Mouse (Mus musculus): Measurements from ENCODE around the gene Ovca2.
A peak's percentile ranks its signal among the peaks of the same experiment; 100 is the strongest.

Ovca2 gene

DNA sequence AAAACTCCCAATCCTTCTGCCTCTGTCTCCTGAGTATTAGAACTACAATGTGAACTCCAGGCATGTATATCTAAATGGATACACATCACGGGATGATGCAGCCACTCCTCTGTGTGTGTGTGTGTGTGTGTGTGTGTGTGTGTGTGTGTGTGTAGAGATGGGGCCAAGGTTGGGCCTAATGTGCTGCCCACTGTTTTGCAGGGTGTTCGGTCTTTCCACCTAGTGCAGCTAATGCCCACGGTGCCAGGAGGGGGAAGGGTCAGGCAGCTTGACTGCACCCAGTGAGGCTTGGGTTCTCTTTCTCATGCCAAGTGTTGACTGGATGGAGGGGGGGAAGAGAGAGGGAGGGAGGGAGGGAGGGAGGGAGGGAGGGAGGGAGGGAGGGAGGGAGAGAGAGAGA lies 34.2 kb upstream of the Ovca2 start:
- H3K36me3 ChIP-seq (ENCODE audit: insufficient read depth, low read length): no peaks in the 10 kb centered on the region
- no peak overlapping the region for H3K4me3 ChIP-seq (replicated peaks; ENCODE audit: low read length)
- TF ChIP-seq CTCF (conservative IDR thresholded peaks at IDR 0.05; ENCODE audit: low read length) (no peak), POU5F1 (IDR thresholded peaks at IDR 0.05; ENCODE audit: borderline replicate concordance, low read length) (no peak), NANOG (IDR thresholded peaks at IDR 0.05; ENCODE audit: borderline replicate concordance, low read length) (no peak)
- peaks cover 32% of the 10 kb centered on the region for H3K27me3 ChIP-seq (ENCODE audit: insufficient read depth, low read length)
- peaks cover 69% of the 10 kb centered on the region for H3K4me1 ChIP-seq (replicated peaks; ENCODE audit: low read depth, low read length)
- H3K9me3 ChIP-seq (ENCODE audit: low read length): no peaks in the 10 kb centered on the region

DNA sequence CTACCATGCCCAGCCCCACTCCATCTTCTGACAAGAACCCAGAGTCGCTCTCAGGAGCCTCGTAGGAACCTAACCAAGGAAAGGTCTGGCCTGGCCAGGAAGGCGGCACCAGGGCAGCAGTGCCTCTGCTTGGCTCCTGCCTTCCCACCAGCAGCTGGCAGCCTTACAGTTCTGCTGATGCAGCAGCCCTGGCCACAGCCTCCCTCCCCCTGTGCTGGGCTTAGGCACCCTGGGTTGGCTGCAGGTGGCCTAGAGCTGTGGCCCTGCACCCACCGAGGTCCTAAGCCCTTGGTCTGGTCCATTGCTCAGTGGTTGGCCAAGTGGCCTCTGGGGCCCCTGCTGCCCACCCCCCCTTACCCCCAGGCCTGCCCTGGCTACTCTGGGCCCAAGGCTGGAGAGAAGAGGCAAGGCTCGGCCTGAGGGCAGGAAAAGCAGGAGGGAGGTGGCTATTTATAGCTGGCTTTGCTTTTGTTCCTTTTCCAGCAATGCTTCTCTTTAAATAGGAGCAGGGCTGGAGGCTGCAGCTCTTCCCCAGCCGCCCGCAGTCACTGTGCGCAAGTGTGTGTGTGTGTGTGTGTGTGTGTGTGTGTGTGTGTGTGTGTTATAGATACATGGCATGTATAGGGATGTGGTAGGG lies 33.5 kb upstream of the Ovca2 start:
- H3K4me1 ChIP-seq (replicated peaks; ENCODE audit: low read depth, low read length): peaks cover 69% of the 10 kb centered on the region
- H3K36me3 ChIP-seq (ENCODE audit: insufficient read depth, low read length): no peaks in the 10 kb centered on the region
- H3K27me3 ChIP-seq (ENCODE audit: insufficient read depth, low read length): peaks cover 30% of the 10 kb centered on the region
- H3K9me3 ChIP-seq (ENCODE audit: low read length): no peaks in the 10 kb centered on the region
- H3K4me3 ChIP-seq (replicated peaks; ENCODE audit: low read length): no peak overlapping the region
- TF ChIP-seq NANOG (IDR thresholded peaks at IDR 0.05; ENCODE audit: borderline replicate concordance, low read length): no peak

DNA sequence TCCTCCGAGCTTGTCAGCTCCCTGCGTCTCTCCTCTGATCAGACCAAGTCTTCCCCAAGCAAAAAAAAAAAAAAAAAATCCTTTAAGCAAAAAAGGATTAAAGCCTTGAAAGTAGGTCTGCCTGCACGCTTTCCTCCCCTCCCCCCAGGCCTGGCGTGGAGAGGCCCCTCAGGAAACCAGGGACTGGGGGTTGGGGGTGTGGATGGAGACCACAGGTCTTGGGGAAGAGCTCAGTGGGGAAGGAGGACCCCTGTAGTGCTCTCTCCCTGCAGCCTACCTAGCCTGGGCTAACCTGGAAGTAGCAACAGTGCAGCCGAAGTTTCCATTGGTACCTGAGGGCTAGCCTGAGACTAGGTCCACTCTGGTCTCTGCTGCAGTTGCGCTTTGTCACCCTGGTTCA lies 32.1 kb upstream of the Ovca2 start:
- peaks cover 28% of the 10 kb centered on the region for H3K27me3 ChIP-seq (ENCODE audit: insufficient read depth, low read length)
- H3K9me3 ChIP-seq (ENCODE audit: low read length): no peaks in the 10 kb centered on the region
- no peak for TF ChIP-seq CTCF (conservative IDR thresholded peaks at IDR 0.05; ENCODE audit: low read length)
- no peak for TF ChIP-seq NANOG (IDR thresholded peaks at IDR 0.05; ENCODE audit: borderline replicate concordance, low read length)
- TF ChIP-seq POU5F1 (IDR thresholded peaks at IDR 0.05; ENCODE audit: borderline replicate concordance, low read length): no peak
- H3K36me3 ChIP-seq (ENCODE audit: insufficient read depth, low read length): no peaks in the 10 kb centered on the region
- H3K4me1 ChIP-seq (replicated peaks; ENCODE audit: low read depth, low read length): peaks cover 66% of the 10 kb centered on the region
- H3K4me3 ChIP-seq (replicated peaks; ENCODE audit: low read length): no peak overlapping the region

DNA sequence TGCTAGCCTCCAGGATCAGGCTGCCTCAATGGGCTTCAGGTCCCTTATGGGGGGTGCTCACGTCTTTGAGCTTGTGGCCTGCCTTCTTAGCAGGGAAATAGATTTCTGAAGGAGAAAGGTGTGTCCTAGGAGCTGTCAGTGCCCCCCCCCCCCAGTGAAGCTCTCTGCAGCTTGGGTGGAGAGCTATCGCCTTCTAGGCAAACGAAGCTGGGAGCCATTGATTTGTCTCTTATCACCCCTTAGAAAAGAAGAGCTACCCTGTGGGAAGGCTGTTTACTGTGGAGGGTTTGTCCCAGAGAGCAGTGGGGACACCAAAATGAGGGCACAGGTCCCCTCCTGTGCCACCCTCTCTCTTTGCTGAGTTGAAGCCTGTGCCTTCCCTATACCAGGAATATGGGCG lies 31.5 kb upstream of the Ovca2 start:
- H3K27me3 ChIP-seq (ENCODE audit: insufficient read depth, low read length): peaks cover 23% of the 10 kb centered on the region
- no peak overlapping the region for H3K4me3 ChIP-seq (replicated peaks; ENCODE audit: low read length)
- TF ChIP-seq POU5F1 (IDR thresholded peaks at IDR 0.05; ENCODE audit: borderline replicate concordance, low read length): no peak
- TF ChIP-seq CTCF (conservative IDR thresholded peaks at IDR 0.05; ENCODE audit: low read length): no peak
- TF ChIP-seq NANOG (IDR thresholded peaks at IDR 0.05; ENCODE audit: borderline replicate concordance, low read length): no peak
- peaks cover 66% of the 10 kb centered on the region for H3K4me1 ChIP-seq (replicated peaks; ENCODE audit: low read depth, low read length)
- H3K36me3 ChIP-seq (ENCODE audit: insufficient read depth, low read length): no peaks in the 10 kb centered on the region
- H3K9me3 ChIP-seq (ENCODE audit: low read length): no peaks in the 10 kb centered on the region

DNA sequence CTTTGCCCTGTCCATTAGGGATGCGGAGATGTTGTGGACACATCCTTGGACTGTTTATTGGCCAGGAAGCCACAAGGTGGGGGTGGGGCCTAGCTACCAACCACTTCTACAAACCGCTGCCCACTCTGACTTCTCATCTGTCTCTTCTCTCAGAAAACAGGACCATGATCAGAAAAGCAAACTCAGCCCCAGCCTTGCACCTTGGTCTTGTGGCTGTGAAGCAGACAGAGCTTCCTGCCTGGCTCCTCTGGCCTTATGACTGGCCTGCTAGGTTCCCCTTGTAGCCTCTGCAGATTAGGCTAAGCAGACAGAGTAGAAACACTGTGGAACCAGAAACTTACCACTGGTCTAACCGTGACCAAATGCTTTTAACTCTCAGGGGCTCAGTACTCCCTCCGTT lies 30.7 kb upstream of the Ovca2 start:
- Histone ChIP-seq H3K27me3 (ENCODE audit: insufficient read depth, low read length) (peaks cover 17% of the 10 kb centered on the region), H3K9me3 (ENCODE audit: low read length) (no peaks in the 10 kb centered on the region), H3K4me1 (replicated peaks; ENCODE audit: low read depth, low read length) (peaks cover 66% of the 10 kb centered on the region), H3K36me3 (ENCODE audit: insufficient read depth, low read length) (no peaks in the 10 kb centered on the region), H3K4me3 (replicated peaks; ENCODE audit: low read length) (no peak overlapping the region)
- no peak for TF ChIP-seq POU5F1 (IDR thresholded peaks at IDR 0.05; ENCODE audit: borderline replicate concordance, low read length)
- no peak for TF ChIP-seq CTCF (conservative IDR thresholded peaks at IDR 0.05; ENCODE audit: low read length)
- no peak for TF ChIP-seq NANOG (IDR thresholded peaks at IDR 0.05; ENCODE audit: borderline replicate concordance, low read length)

DNA sequence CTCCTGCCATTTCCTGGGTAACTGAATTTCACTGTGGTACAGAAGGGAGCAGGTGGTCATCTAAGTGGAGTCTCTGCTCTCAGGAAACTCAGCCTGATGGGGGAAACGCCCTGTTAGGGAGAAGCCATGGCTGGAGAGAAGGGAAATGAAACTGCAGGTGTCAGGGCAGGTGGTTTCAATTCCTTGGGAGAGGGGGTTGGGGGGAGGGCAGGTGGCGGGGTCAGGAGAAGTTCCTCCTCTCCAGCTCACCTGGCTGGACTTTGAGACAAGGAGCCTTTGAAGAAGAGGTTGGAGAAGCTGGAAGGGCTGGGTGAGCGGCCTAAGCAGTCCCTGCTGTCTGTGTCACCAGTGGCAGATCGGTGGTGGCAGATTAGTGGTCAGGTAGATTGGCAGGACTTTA lies 27.7 kb upstream of the Ovca2 start:
- Histone ChIP-seq H3K4me1 (replicated peaks; ENCODE audit: low read depth, low read length) (peaks cover 54% of the 10 kb centered on the region), H3K36me3 (ENCODE audit: insufficient read depth, low read length) (no peaks in the 10 kb centered on the region), H3K27me3 (ENCODE audit: insufficient read depth, low read length) (peaks cover 14% of the 10 kb centered on the region), H3K4me3 (replicated peaks; ENCODE audit: low read length) (no peak overlapping the region), H3K9me3 (ENCODE audit: low read length) (no peaks in the 10 kb centered on the region)
- TF ChIP-seq NANOG (IDR thresholded peaks at IDR 0.05; ENCODE audit: borderline replicate concordance, low read length): no peak
- no peak for TF ChIP-seq CTCF (conservative IDR thresholded peaks at IDR 0.05; ENCODE audit: low read length)
- TF ChIP-seq POU5F1 (IDR thresholded peaks at IDR 0.05; ENCODE audit: borderline replicate concordance, low read length): no peak

DNA sequence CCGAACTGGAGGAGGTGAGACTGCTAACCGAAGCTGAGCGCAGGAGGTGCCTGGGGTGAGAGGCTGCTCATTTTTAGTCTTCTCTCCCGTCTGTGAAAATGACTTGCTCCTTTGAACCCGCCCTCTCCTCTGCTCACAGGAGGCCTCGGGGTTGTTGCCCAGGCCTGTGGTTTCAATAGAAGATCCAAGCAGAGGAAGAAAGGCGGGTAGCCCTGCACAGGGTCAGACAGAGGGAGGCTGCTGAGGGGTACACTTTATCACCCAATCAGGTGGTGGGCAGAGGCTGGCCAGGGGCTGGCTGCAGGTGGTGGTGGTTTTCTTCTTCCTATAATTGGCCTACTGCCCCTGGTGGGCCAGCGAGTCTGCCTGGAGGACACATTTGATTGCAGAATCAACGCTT lies 25.8 kb upstream of the Ovca2 start:
- Histone ChIP-seq H3K4me3 (replicated peaks; ENCODE audit: low read length) (peak overlapping the region; percentile 30; the same call in 1 of the 2 replicates), H3K9me3 (ENCODE audit: low read length) (no peaks in the 10 kb centered on the region), H3K4me1 (replicated peaks; ENCODE audit: low read depth, low read length) (peaks cover 59% of the 10 kb centered on the region), H3K27me3 (ENCODE audit: insufficient read depth, low read length) (peaks cover 22% of the 10 kb centered on the region), H3K36me3 (ENCODE audit: insufficient read depth, low read length) (no peaks in the 10 kb centered on the region)
- TF ChIP-seq POU5F1 (IDR thresholded peaks at IDR 0.05; ENCODE audit: borderline replicate concordance, low read length) (no peak), CTCF (conservative IDR thresholded peaks at IDR 0.05; ENCODE audit: low read length) (no peak), NANOG (IDR thresholded peaks at IDR 0.05; ENCODE audit: borderline replicate concordance, low read length) (no peak)

DNA sequence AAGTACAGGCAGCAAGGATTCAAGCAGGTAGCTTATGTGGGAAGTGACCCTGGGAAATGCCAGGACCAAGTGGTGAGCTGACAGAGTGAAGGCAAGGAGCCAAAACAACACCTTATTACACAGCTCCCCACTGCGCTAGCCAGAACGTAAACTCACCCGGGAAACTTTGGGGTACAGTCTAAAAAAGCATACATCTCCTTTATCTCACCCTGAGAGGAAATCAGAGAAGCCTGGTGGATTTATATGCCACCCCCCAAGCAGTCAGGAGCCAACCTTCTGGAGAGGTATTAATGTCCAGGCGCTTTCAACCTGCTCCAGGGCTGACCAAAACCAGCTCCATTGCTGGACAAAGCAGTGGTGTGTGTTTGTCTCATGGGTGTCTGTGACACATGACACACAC lies 25.3 kb upstream of the Ovca2 start:
- H3K27me3 ChIP-seq (ENCODE audit: insufficient read depth, low read length): peaks cover 25% of the 10 kb centered on the region
- no peaks in the 10 kb centered on the region for H3K9me3 ChIP-seq (ENCODE audit: low read length)
- peaks cover 54% of the 10 kb centered on the region for H3K4me1 ChIP-seq (replicated peaks; ENCODE audit: low read depth, low read length)
- H3K36me3 ChIP-seq (ENCODE audit: insufficient read depth, low read length): no peaks in the 10 kb centered on the region
- TF ChIP-seq NANOG (IDR thresholded peaks at IDR 0.05; ENCODE audit: borderline replicate concordance, low read length) (no peak), POU5F1 (IDR thresholded peaks at IDR 0.05; ENCODE audit: borderline replicate concordance, low read length) (no peak), CTCF (conservative IDR thresholded peaks at IDR 0.05; ENCODE audit: low read length) (no peak)
- no peak overlapping the region for H3K4me3 ChIP-seq (replicated peaks; ENCODE audit: low read length)

DNA sequence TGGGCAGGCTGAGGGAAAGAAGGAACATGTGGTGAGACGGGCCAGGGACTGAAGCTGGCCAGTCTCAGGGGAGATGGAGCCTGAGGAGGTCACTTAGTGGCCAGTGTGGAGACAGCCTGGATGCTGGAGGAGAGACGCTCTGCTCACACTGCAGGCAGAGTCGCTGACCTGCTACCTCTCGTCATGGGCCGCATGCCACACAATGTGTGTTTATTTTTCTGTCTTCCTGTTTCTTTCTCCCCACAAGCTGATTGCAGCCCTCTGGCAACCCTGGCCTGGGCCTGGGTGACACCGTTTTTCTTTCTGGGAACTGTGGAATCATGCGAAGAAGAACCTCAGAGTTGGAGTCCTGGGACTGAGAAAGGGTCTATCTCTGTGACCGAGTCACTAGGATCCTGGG lies 23.1 kb upstream of the Ovca2 start:
- Histone ChIP-seq H3K4me1 (replicated peaks; ENCODE audit: low read depth, low read length) (peaks cover 64% of the 10 kb centered on the region), H3K36me3 (ENCODE audit: insufficient read depth, low read length) (no peaks in the 10 kb centered on the region), H3K9me3 (ENCODE audit: low read length) (no peaks in the 10 kb centered on the region), H3K27me3 (ENCODE audit: insufficient read depth, low read length) (peaks cover 27% of the 10 kb centered on the region), H3K4me3 (replicated peaks; ENCODE audit: low read length) (no peak overlapping the region)
- TF ChIP-seq POU5F1 (IDR thresholded peaks at IDR 0.05; ENCODE audit: borderline replicate concordance, low read length) (no peak), CTCF (conservative IDR thresholded peaks at IDR 0.05; ENCODE audit: low read length) (no peak), NANOG (IDR thresholded peaks at IDR 0.05; ENCODE audit: borderline replicate concordance, low read length) (no peak)
